In genomic region chr12:71139258-71139828, GRCm38 (mm10) we compare ENCODE assay signal across 9 mouse cellular contexts. TPM values are rescaled to one million over a fixed set of nuclear protein-coding genes. Genes with fewer than 3 reads are reported as not detected.
DNase-seq lines count a peak whose midpoint lies in the region; ATAC-seq and TF ChIP-seq lines count a peak whose summit lies in the region.
"Had no signal": no experiment of that assay in that cellular context is flagged by ENCODE, and none has a peak within 500 bp of the region (broad histone marks: within the 10 kb centered on the region; RNA-seq: fewer than 3 reads in every experiment).

No protein-coding gene starts in this region.

- no peak for ATAC-seq in intestine, postnatal 0 days
- no peak for ATAC-seq in intestine, embryonic 15.5 days
- ATAC-seq in limb, embryonic 14.5 days (ENCODE audit: low FRiP score, low read depth) = no peak

- 77% methylated on average over 5 of the region's 5 CpGs for WGBS in intestine, postnatal 0 days
- WGBS in intestine, embryonic 15.5 days = 79% methylated on average over 5 of the region's 5 CpGs
- 79% methylated on average over 5 of the region's 5 CpGs for WGBS in limb, embryonic 14.5 days

- H3K27ac ChIP-seq in intestine, postnatal 0 days (ENCODE audit: low read depth, low read length) = no peak overlapping the region
- no peak overlapping the region for H3K27ac ChIP-seq in intestine, embryonic 15.5 days
- H3K27ac ChIP-seq in limb, embryonic 14.5 days (replicated peaks; ENCODE audit: low read depth, low read length) = no peak overlapping the region
- H3K27ac ChIP-seq: stomach, embryonic 15.5 days had no signal

- H3K9ac ChIP-seq in intestine, postnatal 0 days (ENCODE audit: low read depth, low read length) = no peak overlapping the region
- no peak overlapping the region for H3K9ac ChIP-seq in intestine, embryonic 15.5 days
- no peak overlapping the region for H3K9ac ChIP-seq in limb, embryonic 14.5 days (ENCODE audit: low read depth, low read length, severe bottlenecking)
- H3K9ac ChIP-seq: stomach, embryonic 15.5 days had no signal

- peak; percentile 57 for TF ChIP-seq CTCF in intestine, postnatal 0 days (IDR thresholded peaks at IDR 0.05; ENCODE audit: low read depth)

- H3K9me3 ChIP-seq in intestine, postnatal 0 days (ENCODE audit: control insufficient read depth) = no peaks in the 10 kb centered on the region
- H3K9me3 ChIP-seq in intestine, embryonic 15.5 days = no peaks in the 10 kb centered on the region
- H3K9me3 ChIP-seq in limb, embryonic 14.5 days (ENCODE audit: control insufficient read depth, low read length) = no peaks in the 10 kb centered on the region
- H3K9me3 ChIP-seq: stomach, embryonic 15.5 days had no signal

- no peaks in the 10 kb centered on the region for H3K4me1 ChIP-seq in intestine, postnatal 0 days (replicated peaks; ENCODE audit: control insufficient read depth, insufficient read depth, low read length)
- peaks cover 5% of the 10 kb centered on the region; the same call in 1 of the 2 replicates for H3K4me1 ChIP-seq in intestine, embryonic 15.5 days (replicated peaks)
- peaks cover 10% of the 10 kb centered on the region for H3K4me1 ChIP-seq in limb, embryonic 14.5 days (ENCODE audit: control insufficient read depth, insufficient read depth, low read length)

- no peak for TF ChIP-seq POLR2A in limb, embryonic 14.5 days (IDR thresholded peaks at IDR 0.05; ENCODE audit: borderline replicate concordance, extremely low read depth, insufficient read depth, insufficient read length)

- no peak overlapping the region for H3K4me3 ChIP-seq in intestine, postnatal 0 days (ENCODE audit: low read depth, low read length)
- H3K4me3 ChIP-seq in intestine, embryonic 15.5 days (replicated peaks) = no peak overlapping the region
- no peak overlapping the region for H3K4me3 ChIP-seq in limb, embryonic 14.5 days (replicated peaks; ENCODE audit: low read length)

- H3K36me3 ChIP-seq in intestine, postnatal 0 days (ENCODE audit: control insufficient read depth, insufficient read depth) = peaks cover 26% of the 10 kb centered on the region
- peaks cover 23% of the 10 kb centered on the region for H3K36me3 ChIP-seq in intestine, embryonic 15.5 days
- peaks cover 45% of the 10 kb centered on the region for H3K36me3 ChIP-seq in limb, embryonic 14.5 days (ENCODE audit: control insufficient read depth, insufficient read depth, low read length)

- no peak overlapping the region for H3K4me2 ChIP-seq in intestine, postnatal 0 days (replicated peaks; ENCODE audit: low read depth)
- no peak overlapping the region for H3K4me2 ChIP-seq in intestine, embryonic 15.5 days (replicated peaks)
- H3K4me2 ChIP-seq in limb, embryonic 14.5 days (replicated peaks; ENCODE audit: low read depth, low read length, severe bottlenecking) = 0 out of 2 replicates have a peak overlapping the region, but pooled peaks have one; percentile 68

- H3K27me3 ChIP-seq in intestine, postnatal 0 days (replicated peaks; ENCODE audit: control insufficient read depth, insufficient read depth, low read length) = no peaks in the 10 kb centered on the region
- no peaks in the 10 kb centered on the region for H3K27me3 ChIP-seq in intestine, embryonic 15.5 days (replicated peaks)
- no peaks in the 10 kb centered on the region for H3K27me3 ChIP-seq in limb, embryonic 14.5 days (ENCODE audit: control insufficient read depth, insufficient read depth, low read length)
- H3K27me3 ChIP-seq: stomach, embryonic 15.5 days had no signal

- DNase-seq in thymus, postnatal 0 days (ENCODE audit: low spot score) = peak; percentile 14
- DNase-seq in thymus, postnatal 36 days = no peak
- DNase-seq in limb, embryonic 14.5 days (ENCODE audit: low spot score) = no peak
- DNase-seq in embryo, embryonic 10 days (ENCODE audit: low spot score) = no peak
- DNase-seq in urinary bladder, postnatal 4 days (ENCODE audit: low spot score in 2 of 2) = no peak
- no peak for DNase-seq in embryo, embryonic 10.5 days (ENCODE audit: low spot score)

RNA-seq across cellular contexts. Expression of gene 2700049A03Rik, which starts 2.7 kb away (rescaled TPM):
- polyA plus RNA-seq in intestine, postnatal 0 days (2015; fragmentation: Nextera tagmentation; extraction: Ambion mirVana) = 2.7 and 4.2 TPM in 2 replicates
- 10.2 and 12.6 TPM in 2 replicates for polyA plus RNA-seq in intestine, embryonic 15.5 days (2015; fragmentation: Nextera tagmentation; extraction: Ambion mirVana)
- 13.6 and 17.1 TPM in 2 replicates for polyA plus RNA-seq in thymus, postnatal 0 days (2015; fragmentation: Nextera tagmentation; extraction: Ambion mirVana)
- 8.5 and 9.5 TPM in 2 replicates for polyA plus RNA-seq in limb, embryonic 14.5 days (2012; rRNA removed)
- polyA plus RNA-seq in limb, embryonic 14.5 days (2014; fragmentation: Nextera tagmentation; extraction: Ambion mirVana) = 12.5 and 18.8 TPM in 2 replicates

RNA-seq across cellular contexts. Expression of gene Timm9, which starts 2.9 kb away (rescaled TPM):
- 69.1 and 74.9 TPM in 2 replicates for polyA plus RNA-seq in intestine, postnatal 0 days (2015; fragmentation: Nextera tagmentation; extraction: Ambion mirVana)
- polyA plus RNA-seq in intestine, embryonic 15.5 days (2015; fragmentation: Nextera tagmentation; extraction: Ambion mirVana) = 108 and 109 TPM in 2 replicates
- 89.8 and 90.0 TPM in 2 replicates for polyA plus RNA-seq in thymus, postnatal 0 days (2015; fragmentation: Nextera tagmentation; extraction: Ambion mirVana)
- 39.1 and 53.6 TPM in 2 replicates for polyA plus RNA-seq in limb, embryonic 14.5 days (2012; rRNA removed)
- polyA plus RNA-seq in limb, embryonic 14.5 days (2014; fragmentation: Nextera tagmentation; extraction: Ambion mirVana) = 73.3 and 74.3 TPM in 2 replicates

RNA-seq across cellular contexts. Expression of gene Tomm20l, which starts 28.1 kb away (rescaled TPM):
- not detected in 2 replicates for polyA plus RNA-seq in intestine, postnatal 0 days (2015; fragmentation: Nextera tagmentation; extraction: Ambion mirVana)
- not detected in 2 replicates for polyA plus RNA-seq in intestine, embryonic 15.5 days (2015; fragmentation: Nextera tagmentation; extraction: Ambion mirVana)
- 0.26 TPM in 1 of 2 replicates, not detected in the other for polyA plus RNA-seq in thymus, postnatal 0 days (2015; fragmentation: Nextera tagmentation; extraction: Ambion mirVana)
- not detected in 2 replicates for polyA plus RNA-seq in limb, embryonic 14.5 days (2012; rRNA removed)
- not detected in 2 replicates for polyA plus RNA-seq in limb, embryonic 14.5 days (2014; fragmentation: Nextera tagmentation; extraction: Ambion mirVana)
